Mouse (Mus musculus): ENCODE measurements around the gene Arfgap3.
A peak's percentile ranks its signal among the peaks of the same experiment; 100 is the strongest.

- TF ChIP-seq POLR2A (IDR thresholded peaks at IDR 0.05; ENCODE audit: control insufficient read depth in 1 of 2, insufficient read depth in 1 of 2, low read depth in 1 of 2, low read length in 2 of 2, poor library complexity in 1 of 2) (no peak), MXI1 (IDR thresholded peaks at IDR 0.05; ENCODE audit: low read depth, low read length) (0 out of 2 replicates have a peak, but pooled peaks have one; percentile 28), TAL1 (IDR thresholded peaks at IDR 0.05; ENCODE audit: low read length) (0 out of 2 replicates have a peak, but pooled peaks have one; percentile 29), MYC (IDR thresholded peaks at IDR 0.05; ENCODE audit: low read depth, low read length) (no peak), ETS1 (IDR thresholded peaks at IDR 0.05; ENCODE audit: low read depth, low read length) (peak; percentile 90), CTCF (IDR thresholded peaks at IDR 0.05 in 2 of 3, conservative IDR thresholded peaks at IDR 0.05 in 1 of 3; ENCODE audit: control insufficient read depth in 1 of 3, insufficient read depth in 1 of 3, low read depth in 2 of 3, low read length in 3 of 3, poor library complexity in 1 of 3, severe bottlenecking in 1 of 3) (no peak), USF1 (IDR thresholded peaks at IDR 0.05; ENCODE audit: low read depth, low read length) (no peak), MAZ (IDR thresholded peaks at IDR 0.05; ENCODE audit: low read depth, low read length) (0 out of 2 replicates have a peak, but pooled peaks have one; percentile 14), RAD21 (IDR thresholded peaks at IDR 0.05; ENCODE audit: low read depth, low read length) (no peak), MAFK (IDR thresholded peaks at IDR 0.05; ENCODE audit: borderline replicate concordance, low read depth, low read length) (no peak), GATA1 (IDR thresholded peaks at IDR 0.05; ENCODE audit: low read depth, low read length) (peak; percentile 82), TBP (IDR thresholded peaks at IDR 0.05; ENCODE audit: low read depth, low read length) (no peak), CHD2 (IDR thresholded peaks at IDR 0.05; ENCODE audit: low read length) (no peak)
These were observed 24.0 kb upstream of the Arfgap3 start for GRCm38 (mm10) chr15:83374076-83374475.

All from MEL (cell line).